Mouse (Mus musculus) embryo, embryonic 10.5 days (tissue): ENCODE measurements around the gene Mtfp1.
"Not testable (repeated sequence)": the region's sequence is repeated elsewhere in the genome, so short reads cannot be mapped to it uniquely, and the experiment has no call there.

Experiments
- DNase-seq: peaks from one replicate; pipeline ENCODE4 v3.0.0-alpha.2; 2015; ENCODE audit warnings: low spot score

Mtfp1 gene

GRCm38 (mm10) chr11:4095171-4096053 is at the start of gene Mtfp1:
Gene Mtfp1 (minus strand): TSS chr11:4095445.
- DNase-seq, result peak; percentile 84

GRCm38 (mm10) chr11:4143281-4144062 is 48.2 kb upstream of the Mtfp1 start:
- no peak for DNase-seq

- no peak for DNase-seq
These were observed 47.1 kb upstream of the Mtfp1 start for GRCm38 (mm10) chr11:4142352-4142751.

GRCm38 (mm10) chr11:4141505-4141904 is 46.3 kb upstream of the Mtfp1 start:
- DNase-seq, result no peak

- no peak for DNase-seq
These were observed 43.7 kb upstream of the Mtfp1 start for GRCm38 (mm10) chr11:4138964-4139363.

GRCm38 (mm10) chr11:4134986-4135935 is 40.0 kb upstream of the Mtfp1 start, which contains the start of gene Rnf215:
Gene Rnf215 (plus strand): TSS chr11:4135202.
- peak; percentile 94 for DNase-seq

- no peak for DNase-seq
These were observed 39.2 kb upstream of the Mtfp1 start for GRCm38 (mm10) chr11:4134400-4134799.

GRCm38 (mm10) chr11:4133450-4133849 is 38.2 kb upstream of the Mtfp1 start:
- peak; percentile 41 for DNase-seq

GRCm38 (mm10) chr11:4128461-4128860 is 33.2 kb upstream of the Mtfp1 start:
- not testable (repeated sequence) for DNase-seq

- DNase-seq, result no peak
These were observed 31.8 kb upstream of the Mtfp1 start for GRCm38 (mm10) chr11:4127059-4127458.

- DNase-seq, result peak; percentile 52
These were observed 28.7 kb upstream of the Mtfp1 start for GRCm38 (mm10) chr11:4123922-4124321.

GRCm38 (mm10) chr11:4122742-4123579 is 27.7 kb upstream of the Mtfp1 start, which contains the start of gene Sec14l2:
Gene Sec14l2 (minus strand): TSS chr11:4123415.
- DNase-seq, result no peak

- DNase-seq, result no peak
These were observed 27.0 kb upstream of the Mtfp1 start for GRCm38 (mm10) chr11:4122226-4122625.

- no peak for DNase-seq
These were observed 26.4 kb upstream of the Mtfp1 start for GRCm38 (mm10) chr11:4121691-4122090.

GRCm38 (mm10) chr11:4119635-4120034 is 24.4 kb upstream of the Mtfp1 start:
- no peak for DNase-seq

- peak; percentile 76 for DNase-seq
These were observed 23.1 kb upstream of the Mtfp1 start for GRCm38 (mm10) chr11:4118081-4118921.

- DNase-seq, result peak; percentile 13
These were observed 22.3 kb upstream of the Mtfp1 start for GRCm38 (mm10) chr11:4117372-4118071.

GRCm38 (mm10) chr11:4116458-4117141 is 21.4 kb upstream of the Mtfp1 start:
- no peak for DNase-seq

- DNase-seq, result no peak
These were observed 20.2 kb upstream of the Mtfp1 start for GRCm38 (mm10) chr11:4115407-4115806.
